Mouse (Mus musculus) testis, adult 2 months (tissue): ENCODE results near the gene Zfp800. TPM values are rescaled to one million over a fixed set of nuclear protein-coding genes. Genes with fewer than 3 reads are reported as not detected.

Experiments used
- H3K27ac ChIP-seq: fragments of 200-500 bp; 2 replicates; pipeline ENCODE4 v1.5.1; 2012; ENCODE audit warnings: low read depth, low read length; ENCODE audit not compliant: control insufficient read depth, insufficient read depth
- H3K27me3 ChIP-seq: fragments of 200-500 bp; 2 replicates; pipeline ENCODE4 v1.6.1; 2012; ENCODE audit warnings: mild to moderate bottlenecking, low read length, moderate library complexity; ENCODE audit not compliant: control insufficient read depth, insufficient read depth
- H3K36me3 ChIP-seq: fragments of 200-500 bp; 2 replicates; pipeline ENCODE4 v1.6.1; 2012; ENCODE audit warnings: mild to moderate bottlenecking, low read length; ENCODE audit not compliant: control insufficient read depth, insufficient read depth
- H3K4me1 ChIP-seq: fragments of 200-500 bp; 2 replicates; pipeline ENCODE4 v1.6.1; 2012; ENCODE audit warnings: low read length; ENCODE audit not compliant: control insufficient read depth, insufficient read depth
- H3K4me3 ChIP-seq: fragments of 200-500 bp; 2 replicates; pipeline ENCODE4 v1.5.1; 2012; ENCODE audit warnings: low read depth, mild to moderate bottlenecking, low read length, moderate library complexity, mixed read lengths; ENCODE audit not compliant: control insufficient read depth
- CTCF ChIP-seq: fragments of 200-500 bp; IDR thresholded peaks from 2 replicates; pipeline ENCODE4 v1.5.1; 2012; ENCODE audit warnings: low read depth, mild to moderate bottlenecking, inconsistent platforms, low read length, moderate library complexity; ENCODE audit not compliant: control insufficient read depth, insufficient read depth, insufficient replicate concordance
- POLR2A ChIP-seq: fragments of 200-500 bp; IDR thresholded peaks from 2 replicates; pipeline ENCODE4 v1.6.1; 2012; ENCODE audit warnings: low read depth, mild to moderate bottlenecking, inconsistent platforms, low read length, moderate library complexity; ENCODE audit not compliant: control insufficient read depth
- polyA plus RNA-seq: library from polyadenylated mRNA; depleted of rRNA; stranded (reverse); fragments of >200 nt; gene quantifications from 2 replicates; pipeline ENCODE4 v1.2.3, GENCODE M21; 2012; rRNA removed

Gene Zfp800
- polyA plus RNA-seq, result 5.2 and 6.1 TPM in 2 replicates

- TF ChIP-seq POLR2A, result no peak
- TF ChIP-seq CTCF, result no peak
- Histone ChIP-seq H3K27me3 (peaks cover 2% of the 10 kb centered on the region; the same call in 1 of the 2 replicates), H3K4me3 (peak within 1 kb of the TSS; percentile 23; the same call in 1 of the 2 replicates), H3K36me3 (no peaks in the 10 kb centered on the region), H3K27ac (no peak within 1 kb of the TSS), H3K4me1 (peaks cover 9% of the 10 kb centered on the region)
These were observed at the start of gene Zfp800 for GRCm38 (mm10) chr6:28397681-28398203. Zfp800 (minus strand) TSS chr6:28398005.

GRCm38 (mm10) chr6:28431538-28431855 lies 33.7 kb upstream of the Zfp800 start:
- peaks cover 8% of the 10 kb centered on the region for H3K4me1 ChIP-seq
- H3K27me3 ChIP-seq, result no peaks in the 10 kb centered on the region
- H3K27ac ChIP-seq, result no peak overlapping the region
- peak overlapping the region; percentile 85 for H3K4me3 ChIP-seq
- no peaks in the 10 kb centered on the region for H3K36me3 ChIP-seq
- TF ChIP-seq CTCF, result no peak
- TF ChIP-seq POLR2A, result no peak

GRCm38 (mm10) chr6:28430795-28431537 lies 33.2 kb upstream of the Zfp800 start:
- Histone ChIP-seq H3K4me1 (peaks cover 8% of the 10 kb centered on the region), H3K4me3 (peak overlapping the region; percentile 85), H3K27ac (no peak overlapping the region), H3K27me3 (no peaks in the 10 kb centered on the region), H3K36me3 (no peaks in the 10 kb centered on the region)
- TF ChIP-seq CTCF (no peak), POLR2A (no peak)

DNA sequence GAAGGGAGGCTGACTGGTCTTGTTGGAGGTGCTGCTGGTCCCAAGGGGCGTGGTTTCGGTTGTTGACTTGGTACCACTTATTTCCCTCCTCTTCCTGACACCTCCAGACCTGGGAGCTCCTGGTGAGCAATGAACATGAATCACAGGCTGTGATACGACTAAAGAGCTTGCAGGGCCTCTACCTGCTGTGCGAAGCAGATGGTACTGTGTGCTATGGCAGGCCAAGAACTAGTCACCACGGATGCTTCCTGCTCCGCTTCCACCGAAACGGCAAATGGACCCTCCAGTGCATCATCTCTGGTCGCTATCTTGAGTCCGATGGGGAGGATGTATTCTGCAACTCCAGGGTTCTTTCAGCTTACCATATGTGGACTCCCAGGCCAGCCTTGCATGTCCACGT lies 32.1 kb upstream of the Zfp800 start:
- Histone ChIP-seq H3K4me3 (peak overlapping the region; percentile 85), H3K27ac (no peak overlapping the region), H3K27me3 (no peaks in the 10 kb centered on the region), H3K36me3 (no peaks in the 10 kb centered on the region), H3K4me1 (peaks cover 5% of the 10 kb centered on the region)
- TF ChIP-seq CTCF (no peak), POLR2A (no peak)

GRCm38 (mm10) chr6:28428290-28428689 lies 30.5 kb upstream of the Zfp800 start, which contains the start of gene Gcc1:
Gcc1 (minus strand) TSS chr6:28428390.
- H3K27ac ChIP-seq, result 0 out of 2 replicates have a peak within 1 kb of the TSS, but pooled peaks have one; percentile 36
- no peaks in the 10 kb centered on the region for H3K36me3 ChIP-seq
- peaks cover 5% of the 10 kb centered on the region for H3K4me1 ChIP-seq
- peak within 1 kb of the TSS; percentile 85 for H3K4me3 ChIP-seq
- no peaks in the 10 kb centered on the region for H3K27me3 ChIP-seq
- TF ChIP-seq CTCF (no peak), POLR2A (no peak)

GRCm38 (mm10) chr6:28427096-28427839 lies 29.5 kb upstream of the Zfp800 start, which contains the start of gene Fscn3:
Fscn3 (plus strand) TSS chr6:28427789.
- no peak for TF ChIP-seq CTCF
- no peak for TF ChIP-seq POLR2A
- H3K36me3 ChIP-seq, result no peaks in the 10 kb centered on the region
- peak within 1 kb of the TSS; percentile 85 for H3K4me3 ChIP-seq
- H3K27ac ChIP-seq, result 0 out of 2 replicates have a peak within 1 kb of the TSS, but pooled peaks have one; percentile 36
- H3K27me3 ChIP-seq, result no peaks in the 10 kb centered on the region
- H3K4me1 ChIP-seq, result peaks cover 7% of the 10 kb centered on the region

DNA sequence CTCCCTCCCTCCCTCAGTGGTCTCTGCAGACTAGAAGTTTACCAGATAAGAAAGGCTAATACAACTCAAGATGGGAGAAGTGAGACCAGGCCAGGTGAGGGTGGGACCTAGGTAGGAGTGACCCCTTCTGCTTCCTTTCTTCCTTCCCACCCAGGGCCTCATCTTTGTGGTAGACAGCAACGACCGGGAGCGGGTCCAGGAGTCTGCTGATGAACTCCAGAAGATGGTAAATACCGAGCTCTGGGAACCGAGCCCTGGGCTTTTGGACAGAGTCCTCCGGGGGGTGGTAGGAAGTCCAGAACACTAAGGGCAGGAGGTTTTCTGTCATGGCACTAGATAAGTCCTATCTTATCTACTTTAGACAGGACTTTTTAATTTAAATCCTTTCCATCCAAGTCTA lies 27.2 kb upstream of the Zfp800 start:
- H3K36me3 ChIP-seq, result no peaks in the 10 kb centered on the region
- no peak overlapping the region for H3K27ac ChIP-seq
- peak overlapping the region; percentile 93 for H3K4me3 ChIP-seq
- TF ChIP-seq POLR2A (no peak), CTCF (no peak)
- H3K4me1 ChIP-seq, result peaks cover 15% of the 10 kb centered on the region
- no peaks in the 10 kb centered on the region for H3K27me3 ChIP-seq
